Mouse (Mus musculus): Measurements from ENCODE around the gene Jarid2.

Gene Jarid2

GRCm38 (mm10) chr13:44915945-44916344 lies 186.7 kb downstream of the Jarid2 start:
- no peak for DNase-seq (ENCODE audit: low read depth)

DNA sequence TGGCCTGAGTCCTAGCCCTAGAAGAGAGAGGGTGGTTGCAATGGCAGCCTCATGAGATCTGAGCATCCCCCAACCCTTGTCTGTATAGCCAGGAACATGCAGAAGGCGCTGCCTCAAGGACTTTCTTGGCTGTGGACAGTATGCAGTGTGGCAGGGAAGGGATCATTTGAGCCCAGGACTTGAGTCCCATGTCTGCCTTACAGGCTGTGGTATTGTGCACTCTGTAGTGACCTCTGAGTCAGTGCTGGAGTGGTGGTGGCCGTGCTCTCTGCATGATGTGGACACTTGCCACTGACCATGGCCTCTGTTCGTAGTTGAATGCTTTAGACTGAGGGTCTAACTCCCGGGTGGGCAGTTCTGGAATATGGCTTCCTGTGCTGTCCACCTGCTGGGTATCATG lies 187.9 kb downstream of the Jarid2 start:
- DNase-seq (ENCODE audit: low read depth), result no peak

- no peak for DNase-seq (ENCODE audit: low read depth)
Measured at GRCm38 (mm10) chr13:44918269-44918668, 189.0 kb downstream of the Jarid2 start.

- DNase-seq (ENCODE audit: low read depth), result no peak
Measured at GRCm38 (mm10) chr13:44921095-44921494, 191.8 kb downstream of the Jarid2 start.

- no peak for DNase-seq (ENCODE audit: low read depth)
Measured at GRCm38 (mm10) chr13:44921721-44922120, 192.4 kb downstream of the Jarid2 start.

- no peak for DNase-seq (ENCODE audit: low read depth)
Measured at GRCm38 (mm10) chr13:44924042-44924441, 194.8 kb downstream of the Jarid2 start.

DNA sequence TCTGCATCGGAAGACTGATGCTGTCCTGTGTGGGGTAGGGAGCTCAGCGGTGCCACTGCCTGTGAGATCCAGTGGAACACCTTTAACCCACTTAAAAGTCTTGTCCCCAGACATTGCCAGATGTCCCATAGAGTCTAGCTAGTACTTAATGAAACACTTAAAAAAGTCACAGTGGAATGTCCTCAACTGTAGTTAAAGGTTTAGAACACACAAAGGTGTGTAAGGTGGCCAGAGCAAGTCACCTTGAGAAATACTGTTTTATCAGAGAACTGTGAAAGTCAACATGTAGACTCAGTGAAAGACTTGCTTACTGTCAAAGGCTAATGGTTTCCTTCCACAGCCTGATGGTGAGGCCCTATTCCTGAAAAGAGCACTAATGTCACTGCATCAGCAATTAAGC lies 195.9 kb downstream of the Jarid2 start:
- DNase-seq (ENCODE audit: low read depth), result no peak

- DNase-seq (ENCODE audit: low read depth), result no peak
Measured at GRCm38 (mm10) chr13:44926311-44926710, 197.0 kb downstream of the Jarid2 start.

DNA sequence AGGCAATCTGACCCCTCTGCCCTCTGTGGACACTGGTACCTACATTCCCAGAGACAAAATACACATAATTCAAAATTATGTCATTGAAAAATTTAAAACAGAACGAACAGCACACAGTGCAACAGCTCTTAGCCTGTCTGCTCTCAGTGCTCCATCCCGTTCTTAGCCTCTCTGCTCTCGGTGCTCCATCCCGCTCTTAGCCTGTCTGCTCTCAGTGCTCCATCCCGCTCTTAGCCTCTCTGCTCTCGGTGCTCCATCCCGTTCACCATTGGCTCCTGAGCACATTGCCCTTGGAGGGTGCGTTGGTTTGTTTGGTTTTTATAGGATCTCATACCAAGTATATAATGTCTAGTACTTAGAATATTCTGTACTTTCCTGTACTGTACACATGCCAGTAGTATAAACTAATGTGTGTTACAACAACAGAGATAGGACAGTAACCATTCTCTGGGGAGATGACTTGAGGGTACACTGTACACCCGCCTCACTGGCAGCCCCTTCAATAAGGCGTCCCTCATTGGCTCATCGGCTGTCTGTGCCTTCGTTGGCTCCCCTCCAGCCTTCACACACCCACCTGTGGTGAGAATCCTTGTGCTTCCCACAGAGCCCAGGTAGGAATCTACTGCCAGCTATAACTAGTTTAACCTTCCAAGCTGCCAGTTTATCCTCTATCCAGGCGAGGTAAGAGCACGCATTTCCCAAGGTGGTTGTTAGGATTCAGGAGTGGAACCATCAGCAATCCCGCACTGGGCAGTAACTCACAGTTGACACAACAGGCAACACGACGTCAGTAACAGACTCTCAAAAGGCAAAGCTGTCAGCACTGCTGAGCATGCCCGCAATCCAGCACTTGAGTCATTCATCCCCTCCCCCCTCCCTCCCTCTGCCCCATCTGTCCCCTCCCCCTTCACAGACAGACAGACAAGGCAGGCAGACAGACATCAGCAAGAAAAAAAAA lies 203.3 kb downstream of the Jarid2 start:
- DNase-seq (ENCODE audit: low read depth), result no peak

GRCm38 (mm10) chr13:44933575-44933974 lies 204.3 kb downstream of the Jarid2 start:
- no peak for DNase-seq (ENCODE audit: low read depth)

GRCm38 (mm10) chr13:44937681-44938080 lies 208.4 kb downstream of the Jarid2 start:
- no peak for DNase-seq (ENCODE audit: low read depth)

DNA sequence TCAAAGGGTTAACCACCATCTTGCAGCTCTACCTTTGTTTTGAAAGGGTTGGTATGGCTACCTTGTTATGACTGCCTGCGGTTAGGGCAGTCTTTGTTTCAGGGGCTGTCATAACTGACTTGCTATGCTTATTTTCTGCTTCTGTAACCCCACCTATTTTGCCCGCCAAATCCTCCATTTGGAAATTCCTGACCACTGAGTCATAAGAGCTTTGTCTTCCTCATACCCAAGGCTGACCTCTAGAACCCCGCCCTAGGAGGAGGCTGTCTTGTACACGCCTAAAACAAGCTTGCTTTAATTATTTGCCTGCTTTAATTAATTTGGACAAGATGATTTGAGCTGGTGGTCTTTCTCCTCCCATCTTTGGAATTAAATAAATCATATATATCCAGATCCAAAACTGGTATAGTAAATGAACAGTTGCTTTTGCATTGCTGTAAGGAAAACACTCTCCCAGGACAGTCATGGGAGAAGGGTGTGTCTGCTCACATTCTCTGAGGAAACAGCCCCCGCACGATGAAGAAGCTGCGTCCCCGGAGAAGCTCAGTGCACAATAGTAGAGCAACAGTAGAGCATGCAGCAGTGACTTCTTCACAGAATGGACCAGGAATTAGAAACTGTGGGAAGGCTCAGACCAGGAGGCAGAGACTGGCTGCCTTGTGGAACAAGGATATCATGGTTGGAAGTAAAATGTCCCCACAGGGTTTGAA lies 210.2 kb downstream of the Jarid2 start:
- no peak for DNase-seq (ENCODE audit: low read depth)

GRCm38 (mm10) chr13:44943618-44944017 lies 214.3 kb downstream of the Jarid2 start:
- DNase-seq (ENCODE audit: low read depth), result no peak

GRCm38 (mm10) chr13:44946880-44947635 lies 217.8 kb downstream of the Jarid2 start:
- DNase-seq (ENCODE audit: low read depth), result no peak

DNA sequence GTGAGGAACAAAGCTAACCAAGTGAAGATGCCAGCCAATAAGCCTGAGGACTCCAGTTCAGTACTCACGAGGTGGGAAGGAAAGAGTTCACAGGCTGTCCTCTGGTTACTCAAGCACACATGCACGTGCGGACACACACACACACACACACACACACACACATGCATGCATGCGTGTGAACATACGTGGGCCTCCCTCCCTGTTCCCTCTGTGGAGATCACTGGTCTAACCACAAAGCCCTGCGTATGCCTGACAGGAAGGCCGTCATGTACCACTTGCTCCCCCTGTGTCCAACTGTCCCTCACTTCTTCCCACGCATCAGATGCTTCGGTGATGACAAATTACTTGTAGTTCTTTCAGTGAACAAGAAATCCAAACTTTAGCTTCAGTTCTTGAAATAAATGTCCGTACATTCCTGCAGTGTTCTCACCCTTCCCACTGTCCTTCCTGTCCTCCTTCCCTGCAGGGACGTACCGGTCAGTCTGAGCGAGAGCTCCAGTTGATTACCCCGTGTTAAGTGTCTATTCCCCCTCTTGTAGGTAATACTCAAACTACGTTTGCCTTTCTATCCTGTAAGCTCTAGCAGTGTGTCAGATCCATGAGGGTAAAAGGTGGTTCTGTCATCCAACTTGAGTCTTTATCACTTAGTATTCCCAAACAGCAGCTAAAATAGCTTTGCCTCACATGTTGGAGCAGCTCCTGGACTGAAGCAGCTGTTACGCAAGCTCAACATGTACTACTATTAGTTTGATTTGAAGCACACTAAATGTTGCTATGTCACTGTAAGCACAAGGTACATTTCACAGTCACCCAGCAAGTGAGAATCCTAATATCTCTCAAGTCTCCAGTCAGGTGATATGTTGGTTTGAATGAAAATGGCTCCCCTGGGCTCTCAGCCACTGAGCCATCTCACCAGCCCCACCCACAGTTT lies 219.3 kb downstream of the Jarid2 start:
- DNase-seq (ENCODE audit: low read depth), result no peak

- DNase-seq (ENCODE audit: low read depth), result no peak
Measured at GRCm38 (mm10) chr13:44952393-44953086, 223.3 kb downstream of the Jarid2 start.

GRCm38 (mm10) chr13:44953546-44954231 lies 224.4 kb downstream of the Jarid2 start:
- no peak for DNase-seq (ENCODE audit: low read depth)

GRCm38 (mm10) chr13:44954232-44954568 lies 224.9 kb downstream of the Jarid2 start:
- DNase-seq (ENCODE audit: low read depth), result no peak

DNA sequence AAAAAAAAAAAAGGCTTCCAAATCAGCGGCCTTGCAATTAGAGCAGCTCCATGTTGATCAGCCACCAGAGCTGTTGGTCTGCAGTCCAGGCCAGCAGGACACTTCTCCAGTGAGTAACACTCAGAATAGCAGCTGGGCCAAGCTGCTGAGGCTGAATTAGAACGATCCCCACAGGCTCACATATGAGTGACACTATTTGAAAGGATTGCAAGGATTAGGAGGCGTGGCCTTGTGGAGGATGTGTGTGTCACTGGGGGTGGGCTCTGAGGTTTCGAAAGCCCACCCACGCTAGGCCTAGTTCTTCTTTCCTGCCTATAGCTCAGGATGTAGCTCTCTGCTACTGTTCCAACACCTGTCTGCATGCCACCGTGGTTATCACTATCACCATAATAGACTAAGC lies 226.5 kb downstream of the Jarid2 start:
- DNase-seq (ENCODE audit: low read depth), result no peak

DNA sequence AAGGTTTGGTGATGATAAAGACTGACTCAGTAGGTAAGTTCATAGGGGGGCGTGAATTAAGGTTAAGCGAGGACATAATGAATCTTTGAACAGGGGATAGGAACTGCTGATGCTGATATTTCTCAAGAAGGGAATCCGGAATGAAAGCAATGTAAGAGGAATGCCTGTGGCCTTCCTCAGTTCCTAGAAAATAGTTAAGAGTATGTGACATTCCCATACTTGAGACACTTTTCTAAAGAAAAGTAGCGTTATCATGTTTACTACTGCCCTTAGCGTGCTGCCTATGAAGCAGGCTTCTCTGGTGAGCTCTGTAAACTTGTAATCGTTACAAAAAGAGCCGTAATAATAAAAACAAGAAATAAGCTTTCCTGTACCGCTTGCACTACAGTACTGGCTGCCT lies 227.8 kb downstream of the Jarid2 start:
- no peak for DNase-seq (ENCODE audit: low read depth)

Data from c-Kit-positive CD71-negative TER-119-negative erythroid progenitor cells, embryonic 14.5 days (primary cell).